Mouse (Mus musculus) C2C12 (cell line): Measurements from ENCODE around the gene Gm3476.
"Not testable (repeated sequence)": the region's sequence is repeated elsewhere in the genome, so short reads cannot be mapped to it uniquely, and the experiment has no call there.

Source experiments
- CTCF ChIP-seq: IDR thresholded peaks from one replicate; pipeline ENCODE4 v1.5.1; 2011; ENCODE audit not compliant: control insufficient read depth, insufficient read depth, insufficient read length
- MYOD1 ChIP-seq: IDR thresholded peaks from one replicate; pipeline ENCODE4 v1.6.1; 2011; ENCODE audit warnings: low read depth; ENCODE audit not compliant: control insufficient read depth, insufficient read length
- MYOG ChIP-seq: IDR thresholded peaks from one replicate; pipeline ENCODE4 v1.6.1; 2011; ENCODE audit not compliant: control insufficient read depth, insufficient read length; ENCODE audit errors: extremely low read depth

DNA sequence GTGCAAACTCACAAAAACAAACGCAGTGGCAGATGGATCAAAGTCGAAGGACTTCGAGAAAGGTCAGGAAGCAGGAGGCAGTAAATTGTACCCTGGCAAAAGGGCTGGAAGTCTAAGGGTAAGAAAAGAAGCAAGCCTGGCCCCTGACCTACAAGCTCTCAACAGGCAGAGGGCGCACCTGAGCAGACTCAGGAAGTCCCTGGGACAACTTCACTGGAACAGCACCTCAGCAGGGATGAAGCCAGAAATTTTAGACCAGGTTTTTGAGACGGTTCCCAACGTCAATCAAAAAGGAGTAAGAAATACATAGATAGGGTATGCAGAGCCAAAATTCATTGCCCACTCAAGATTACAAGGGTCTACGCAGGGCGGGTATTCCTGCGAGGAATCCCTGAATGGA, 18.1 kb downstream of the Gm3476 start:
- TF ChIP-seq CTCF, MYOD1, MYOG: not testable (repeated sequence)
